Mouse (Mus musculus) heart, postnatal 10 days (tissue): Measurements from ENCODE around the gene Raet1e. TPM values are rescaled to one million over a fixed set of nuclear protein-coding genes. Genes with fewer than 3 reads are reported as not detected.
A peak's percentile ranks its signal among the peaks of the same experiment; 100 is the strongest.
"Not testable (repeated sequence)": the region's sequence is repeated elsewhere in the genome, so short reads cannot be mapped to it uniquely, and the experiment has no call there.

Experiments
- DNase-seq, 2 experiments: peaks; one replicate each; pipeline ENCODE4 v3.0.0; 2021
- intact Hi-C: fragments of 180-260 bp; cut with DNase I; formaldehyde crosslinking; loops from one replicate; pipeline ENCODE4 v1.15.1; 2025
- total RNA-seq, 2 experiments: library from RNA; stranded (reverse); gene quantifications; 2 replicates each; pipeline ENCODE4 v1.2.3; 2021

Raet1e gene
- total RNA-seq, 2 experiments from 2014 or later, result 0.45 to 0.57 TPM

GRCm38 (mm10) chr10:22354196-22354574 lies 195.8 kb downstream of the Raet1e start:
- DNase-seq, result peak in 1 of 2 experiments; percentile 0
- intact Hi-C loops, result not testable (repeated sequence)

GRCm38 (mm10) chr10:22357373-22357772 lies 199.0 kb downstream of the Raet1e start:
- DNase-seq, intact Hi-C loops: not testable (repeated sequence)

GRCm38 (mm10) chr10:22360252-22360651 lies 201.9 kb downstream of the Raet1e start, which contains the start of gene Raet1d:
Gene Raet1d (plus strand): TSS chr10:22360552.
- intact Hi-C loops, DNase-seq: not testable (repeated sequence)

GRCm38 (mm10) chr10:22360957-22361356 lies 202.6 kb downstream of the Raet1e start:
- intact Hi-C loops, DNase-seq: not testable (repeated sequence)

- peak; percentile 0 to 4 for DNase-seq
- intact Hi-C loops, result not testable (repeated sequence)
These were observed 203.3 kb downstream of the Raet1e start for GRCm38 (mm10) chr10:22361415-22362352.

- DNase-seq, intact Hi-C loops: not testable (repeated sequence)
These were observed 204.1 kb downstream of the Raet1e start for GRCm38 (mm10) chr10:22362466-22362865.

GRCm38 (mm10) chr10:22364915-22365314 lies 206.5 kb downstream of the Raet1e start:
- intact Hi-C loops, DNase-seq: not testable (repeated sequence)

GRCm38 (mm10) chr10:22381226-22381625 lies 222.9 kb downstream of the Raet1e start:
- intact Hi-C loops, result not testable (repeated sequence)

GRCm38 (mm10) chr10:22390146-22390545 lies 231.8 kb downstream of the Raet1e start:
- DNase-seq, intact Hi-C loops: not testable (repeated sequence)

More at GRCm38 (mm10) chr10:22381226-22381625, 222.9 kb downstream of the Raet1e start:
- not testable (repeated sequence) for DNase-seq

- intact Hi-C loops, DNase-seq: not testable (repeated sequence)
These were observed 233.2 kb downstream of the Raet1e start for GRCm38 (mm10) chr10:22391616-22392015.

- peak in 1 of 2 experiments; percentile 0 for DNase-seq
- intact Hi-C loops, result not testable (repeated sequence)
These were observed 234.9 kb downstream of the Raet1e start for GRCm38 (mm10) chr10:22393028-22393824.

- DNase-seq, intact Hi-C loops: not testable (repeated sequence)
These were observed 238.3 kb downstream of the Raet1e start for GRCm38 (mm10) chr10:22396680-22397079.

GRCm38 (mm10) chr10:22402225-22402917 lies 244.0 kb downstream of the Raet1e start:
- intact Hi-C loops, result not testable (repeated sequence)
- peak; percentile 58 to 67 for DNase-seq

GRCm38 (mm10) chr10:22413702-22414494 lies 255.5 kb downstream of the Raet1e start:
- peak; percentile 20 to 33 for DNase-seq
- intact Hi-C loops, result not testable (repeated sequence)

Other genes with a start within 250 kb of the Raet1e start
- not detected for gene 4930444G20Rik, start 90.5 kb upstream of the Raet1e start, total RNA-seq
- 1 to 10 TPM; 1.5 to 2.2 TPM for gene E030030I06Rik, start 9.3 kb upstream of the Raet1e start, total RNA-seq
- not detected for gene H60b, start within 50 bp of the Raet1e start, total RNA-seq
- under 1 TPM; 0.36 to 0.79 TPM for gene Raet1d, start 202.0 kb downstream of the Raet1e start, total RNA-seq